Mouse (Mus musculus) Patski (cell line): ENCODE measurements around the gene March11. TPM values are rescaled to one million over a fixed set of nuclear protein-coding genes. Genes with fewer than 3 reads are reported as not detected.

Experiments
- ATAC-seq: fragments of 100-300 bp; one replicate; pipeline ENCODE4 v1.8.0; 2021
- CTCF ChIA-PET: fragments of 350-600 bp; sonication (Branson Sonifier 250); formaldehyde crosslinking; loops from one replicate; lab custom pipeline; 2022; ENCODE audit warnings: inconsistent platforms; lab: Charles Lee
- POLR2A ChIA-PET: fragments of 350-600 bp; sonication (Branson Sonifier 250); formaldehyde crosslinking; loops from one replicate; lab custom pipeline; 2022; ENCODE audit warnings: antibody characterized with exemption, inconsistent platforms; lab: Charles Lee
- DNase-seq: peaks from one replicate; pipeline ENCODE4 v3.0.0-alpha.2; 2011; ENCODE audit warnings: low read depth, low spot score
- H3K27me3 ChIP-seq: fragments of 371-371 bp; one replicate; pipeline ENCODE4 v1.5.1; 2021
- CTCF ChIP-seq: fragments of 100-300 bp; IDR thresholded peaks from one replicate; pipeline ENCODE4 v1.5.1; 2021
- in situ Hi-C: fragments of 300-500 bp; cut with MboI; formaldehyde crosslinking; loops from 3 replicates; pipeline ENCODE4 v1.11.1; 2018; ENCODE audit warnings: low pct_unique_long_range_greater_than_20kb, mixed read lengths
- polyA plus RNA-seq: library from polyadenylated mRNA; unstranded; gene quantifications from one replicate; pipeline ENCODE4 v1.2.3, GENCODE M21; 2021

March11 gene
- polyA plus RNA-seq, 1 experiment from 2014 or later, result 0.09 TPM

DNA sequence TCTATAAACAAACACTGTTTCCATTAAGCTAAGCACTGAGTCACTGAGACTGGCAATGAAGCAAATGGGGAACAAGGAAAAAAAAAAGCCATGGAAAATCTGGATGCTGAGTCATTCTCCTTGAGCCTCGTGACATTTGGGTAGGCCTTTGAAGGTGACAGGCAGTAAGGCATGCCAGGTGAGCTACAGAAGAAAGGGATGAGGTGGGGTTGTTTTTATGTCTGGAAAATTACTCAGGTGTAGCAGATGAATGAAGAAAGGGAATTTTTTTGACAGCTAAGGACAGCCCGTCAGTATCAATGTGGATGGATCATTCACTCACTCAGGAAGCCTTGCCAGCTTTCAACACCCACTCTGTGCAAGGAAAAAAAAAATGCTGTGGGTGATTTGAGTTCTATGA is 123.8 kb downstream of the March11 start:
- in situ Hi-C loops, result no loop called here
- ATAC-seq, result no peak
- DNase-seq, result no peak
- POLR2A ChIA-PET, result no interaction called here
- peaks cover 3% of the 10 kb centered on the region for H3K27me3 ChIP-seq
- CTCF ChIA-PET, result no interaction called here
- TF ChIP-seq CTCF, result no peak

DNA sequence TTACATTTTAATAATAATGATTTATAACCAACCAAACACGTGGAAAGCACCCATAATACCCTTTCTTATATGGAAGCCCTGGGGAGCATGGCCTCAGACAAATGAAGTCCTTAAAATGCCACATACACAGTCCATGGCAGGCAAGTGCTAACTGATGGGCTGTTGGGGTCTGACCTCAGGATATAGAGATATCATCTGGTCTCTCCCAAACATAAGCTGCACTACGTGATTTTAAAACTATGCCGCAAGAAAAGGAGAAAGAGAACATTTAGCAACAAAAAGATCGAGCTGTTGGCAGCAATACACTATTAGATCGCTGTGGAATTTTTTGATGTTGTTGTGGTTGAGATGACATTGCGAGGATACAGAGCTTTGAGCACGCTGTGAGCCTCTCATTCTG is 126.9 kb downstream of the March11 start:
- ATAC-seq (no peak), DNase-seq (no peak)
- no peak for TF ChIP-seq CTCF
- in situ Hi-C loops, result no loop called here
- CTCF ChIA-PET, result interaction anchor here (1.6 to 1.7 kb wide), 2 partner anchors 15 to 19 kb away, joined by 4 read pairs; no protein-coding TSS in a partner anchor
- POLR2A ChIA-PET, result no interaction called here
- H3K27me3 ChIP-seq, result peaks cover 3% of the 10 kb centered on the region

DNA sequence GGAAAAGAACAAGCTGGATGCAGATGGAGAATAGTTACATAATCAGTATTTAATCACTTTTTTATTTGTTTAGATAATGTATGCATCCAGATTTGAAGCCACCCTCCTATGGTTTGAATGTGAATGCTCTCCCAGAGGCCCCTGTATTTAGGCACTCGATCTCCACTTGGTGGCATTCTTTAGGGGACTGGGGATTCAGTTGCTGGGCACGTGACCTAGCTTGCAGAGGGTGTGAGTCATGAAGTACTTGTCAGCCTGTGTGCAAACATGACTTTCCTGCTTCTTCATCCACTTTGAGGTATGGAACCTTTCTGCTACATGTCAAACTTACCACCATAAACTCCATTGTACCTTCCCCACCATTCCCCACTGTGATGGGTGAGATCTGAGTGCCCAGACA is 128.3 kb downstream of the March11 start:
- in situ Hi-C loops, result no loop called here
- CTCF ChIA-PET, result interaction anchor here (1.7 kb wide), 1 partner anchor 14 kb away, joined by 4 read pairs; no protein-coding TSS in a partner anchor
- TF ChIP-seq CTCF, result no peak
- no peak for ATAC-seq
- H3K27me3 ChIP-seq, result no peaks in the 10 kb centered on the region
- DNase-seq, result no peak
- POLR2A ChIA-PET, result no interaction called here
